Mouse (Mus musculus) heart, postnatal 14 days (tissue): ENCODE measurements around the gene Hoxc12. TPM values are rescaled to one million over a fixed set of nuclear protein-coding genes. Genes with fewer than 3 reads are reported as not detected.
A peak's percentile ranks its signal among the peaks of the same experiment; 100 is the strongest.

Experiments used
- DNase-seq, 2 experiments: peaks; one replicate each; pipeline ENCODE4 v3.0.0; 2021 to 2022
- intact Hi-C: fragments of 180-260 bp; cut with DNase I; formaldehyde crosslinking; loops from one replicate; pipeline ENCODE4 v1.15.1; 2025
- total RNA-seq, 2 experiments: library from RNA; stranded (reverse); gene quantifications; 2 replicates each; pipeline ENCODE4 v1.2.3; 2021

The Hoxc12 gene
- total RNA-seq, 2 experiments from 2014 or later: not detected

DNA sequence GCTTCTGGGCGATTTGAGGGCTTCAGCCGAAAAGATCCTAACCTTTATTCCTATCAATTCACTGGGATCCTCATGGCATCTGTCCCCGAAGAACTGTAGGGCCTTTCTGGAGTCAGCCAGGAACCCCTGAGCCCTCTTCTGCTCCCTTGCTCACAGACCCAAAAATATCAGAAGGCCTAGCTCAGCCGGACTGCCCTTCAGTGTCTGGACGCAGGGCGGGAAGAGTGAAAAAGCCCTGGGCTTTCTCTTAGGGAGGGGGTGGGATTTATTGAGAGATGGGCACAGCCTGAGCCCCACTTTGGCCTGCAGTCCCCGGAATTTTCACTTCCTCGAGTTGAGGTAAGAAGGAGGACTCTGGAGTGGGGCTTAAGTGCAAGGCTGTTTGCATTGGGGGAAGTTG, 26.7 kb downstream of the Hoxc12 start:
- no peak for DNase-seq

DNA sequence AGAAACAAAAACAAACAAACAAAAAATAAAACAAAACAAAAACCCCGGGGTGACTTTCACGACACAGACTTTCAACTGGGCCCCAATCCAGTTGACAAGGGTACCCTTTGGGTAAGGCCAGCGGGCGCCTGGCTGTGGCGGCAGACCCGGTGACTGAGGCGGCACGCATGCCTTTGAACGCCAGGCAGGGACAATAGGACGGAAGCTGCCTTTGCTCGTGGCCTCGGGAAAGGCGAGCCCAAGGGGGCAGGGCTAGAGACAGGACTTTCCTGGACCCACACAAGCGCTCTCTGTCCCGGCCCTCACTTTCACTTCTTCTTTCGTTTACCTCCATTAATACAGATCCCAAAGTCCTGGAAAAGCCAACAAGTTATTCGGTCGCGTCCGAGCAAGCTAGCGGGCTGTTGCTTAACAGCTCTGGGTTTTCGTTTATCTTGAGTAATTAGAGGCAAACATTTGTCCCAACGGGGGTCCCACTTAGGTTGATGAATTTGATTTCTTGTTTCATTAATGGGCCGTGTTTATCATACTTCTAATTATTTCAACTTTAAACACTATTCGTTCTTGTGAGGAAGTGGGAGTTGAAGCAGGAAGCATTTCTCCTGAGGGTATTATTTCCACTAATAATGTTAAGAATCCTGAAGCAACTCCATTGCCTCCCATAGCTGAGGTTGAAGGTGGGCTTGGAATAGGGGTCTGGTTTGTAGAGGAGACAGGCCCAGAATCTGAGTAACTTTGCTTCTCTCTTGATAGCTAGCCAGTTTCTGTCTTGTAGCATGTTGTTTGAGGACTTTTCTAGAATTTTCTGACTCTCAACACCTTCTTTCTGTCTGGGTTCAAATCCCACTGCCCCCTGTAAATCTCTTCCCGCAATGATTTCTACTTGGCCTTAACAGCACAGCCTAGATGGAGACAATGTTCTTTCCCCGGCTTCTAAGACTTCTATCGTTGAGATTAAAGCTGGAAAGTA, 27.4 kb downstream of the Hoxc12 start:
- DNase-seq: peak in 1 of 2 experiments; percentile 28
- intact Hi-C loops: no loop called here

More for the DNA sequence above, 26.7 kb downstream of the Hoxc12 start:
- intact Hi-C loops: no loop called here

- intact Hi-C loops: no loop called here
- no peak for DNase-seq
Measured at GRCm38 (mm10) chr15:102965003-102965891, 28.7 kb downstream of the Hoxc12 start.

- intact Hi-C loops: no loop called here
- DNase-seq: peak; percentile 48 to 69
Measured at GRCm38 (mm10) chr15:102965892-102966775, 29.6 kb downstream of the Hoxc12 start.

DNA sequence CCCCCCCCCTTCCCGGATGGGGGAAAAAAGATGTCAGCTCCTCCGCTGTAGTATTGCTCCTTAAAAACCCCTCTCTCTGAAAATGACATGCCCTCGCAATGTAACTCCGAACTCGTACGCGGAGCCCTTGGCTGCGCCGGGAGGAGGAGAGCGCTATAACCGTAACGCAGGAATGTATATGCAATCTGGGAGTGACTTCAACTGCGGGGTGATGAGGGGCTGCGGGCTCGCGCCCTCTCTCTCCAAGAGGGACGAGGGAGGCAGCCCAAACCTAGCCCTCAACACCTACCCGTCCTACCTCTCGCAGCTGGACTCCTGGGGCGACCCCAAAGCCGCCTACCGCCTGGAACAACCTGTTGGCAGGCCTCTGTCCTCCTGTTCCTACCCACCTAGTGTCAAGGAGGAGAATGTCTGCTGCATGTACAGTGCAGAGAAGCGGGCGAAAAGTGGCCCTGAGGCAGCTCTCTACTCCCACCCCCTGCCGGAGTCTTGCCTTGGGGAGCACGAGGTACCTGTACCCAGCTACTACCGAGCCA, 30.3 kb downstream of the Hoxc12 start, which contains the start of gene Hoxc10:
Gene Hoxc10, plus strand, starts transcription at position 21 of the 536 bp plus-strand sequence.
- intact Hi-C loops: no loop called here

GRCm38 (mm10) chr15:102967312-102967510, 30.7 kb downstream of the Hoxc12 start, which contains the start of gene Hoxc5:
Hoxc5 (plus strand) TSS chr15:102967443.
- intact Hi-C loops: no loop called here

More for the DNA sequence above, 30.3 kb downstream of the Hoxc12 start, which contains the start of gene Hoxc10:
- no peak for DNase-seq

DNA sequence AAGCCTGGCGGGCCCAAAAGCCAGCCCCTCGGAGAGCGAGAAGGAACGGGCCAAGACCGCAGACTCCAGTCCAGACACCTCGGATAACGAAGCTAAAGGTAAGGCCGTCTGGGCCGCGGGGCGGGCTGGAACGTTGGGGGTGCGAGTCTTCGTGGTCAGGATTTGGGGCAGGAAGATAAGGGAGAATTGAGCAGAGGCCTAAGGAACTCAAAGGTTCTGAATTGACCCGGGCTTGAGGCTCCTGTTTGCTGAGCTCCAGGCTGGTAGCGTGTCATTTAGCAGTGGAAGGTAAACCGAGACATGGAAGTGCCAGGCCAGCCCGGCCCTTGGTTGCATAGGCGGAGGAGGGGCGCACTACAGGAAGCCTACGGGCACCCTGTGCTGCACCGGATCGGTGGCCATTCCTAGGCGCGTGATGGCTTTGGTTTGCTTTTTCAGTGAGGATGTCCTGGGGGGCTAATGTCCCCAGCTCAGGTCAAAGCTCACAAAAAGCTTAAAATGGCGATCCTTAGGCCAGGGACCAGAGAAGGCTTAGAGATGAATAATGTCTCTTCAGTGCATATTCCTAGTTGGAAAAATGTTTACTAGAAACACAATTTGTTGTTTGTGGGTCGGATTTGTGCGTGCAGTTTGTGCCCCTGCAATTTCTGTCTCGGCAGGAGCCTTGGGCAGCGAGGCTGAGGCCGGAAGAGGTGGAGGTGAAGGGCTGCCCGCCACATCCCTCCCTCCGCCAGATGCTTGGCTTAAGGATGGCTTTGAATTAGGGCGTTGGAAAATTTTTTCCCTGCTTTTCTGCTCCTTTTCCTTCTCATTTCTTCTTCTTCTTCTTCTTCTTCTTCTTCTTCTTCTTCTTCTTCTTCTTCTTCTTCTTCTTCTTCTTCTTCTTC, 31.2 kb downstream of the Hoxc12 start:
- DNase-seq: no peak
- intact Hi-C loops: no loop called here

More at GRCm38 (mm10) chr15:102967312-102967510, 30.7 kb downstream of the Hoxc12 start, which contains the start of gene Hoxc5:
- no peak for DNase-seq

DNA sequence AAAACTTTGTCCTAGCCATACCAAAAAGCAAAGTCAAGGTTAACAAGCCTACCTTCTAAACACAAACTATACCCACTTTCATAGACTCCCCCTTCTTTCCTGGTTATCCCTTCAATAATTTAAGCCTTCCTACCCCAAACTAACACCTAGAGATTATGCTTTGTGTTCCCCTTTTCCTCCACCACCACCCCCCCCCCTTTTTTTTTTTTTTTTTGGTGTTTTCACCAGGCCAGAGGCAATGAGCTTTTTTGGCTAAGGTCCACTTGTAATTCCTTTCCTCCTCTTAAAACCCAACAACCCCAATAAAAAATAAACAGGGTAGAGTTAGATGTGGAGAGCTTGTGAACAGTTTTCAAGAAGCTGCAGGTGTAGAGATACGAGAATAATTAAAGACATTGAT, 32.7 kb downstream of the Hoxc12 start:
- intact Hi-C loops: no loop called here
- DNase-seq: no peak

DNA sequence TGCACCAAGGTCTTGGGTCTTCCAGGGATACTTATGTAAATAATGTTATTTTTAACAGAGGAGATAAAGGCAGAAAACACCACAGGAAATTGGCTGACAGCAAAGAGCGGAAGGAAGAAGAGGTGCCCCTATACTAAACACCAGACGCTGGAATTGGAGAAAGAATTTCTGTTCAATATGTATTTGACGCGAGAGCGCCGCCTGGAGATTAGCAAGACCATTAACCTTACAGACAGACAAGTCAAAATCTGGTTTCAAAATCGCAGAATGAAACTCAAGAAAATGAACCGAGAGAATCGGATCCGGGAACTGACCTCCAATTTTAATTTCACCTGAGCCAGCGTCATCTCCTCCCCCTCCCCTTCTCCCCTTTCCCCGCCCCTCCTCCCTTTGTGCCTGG, 34.2 kb downstream of the Hoxc12 start:
- DNase-seq: no peak
- intact Hi-C loops: loop anchor here (5.0 kb wide), 1 partner anchor 208 kb away; no protein-coding TSS in a partner anchor

GRCm38 (mm10) chr15:102972254-102972653, 35.7 kb downstream of the Hoxc12 start:
- intact Hi-C loops: loop anchor here (5.0 kb wide), 1 partner anchor 210 kb away; no protein-coding TSS in a partner anchor

GRCm38 (mm10) chr15:102972753-102973152, 36.2 kb downstream of the Hoxc12 start:
- intact Hi-C loops: loop anchor here (5.0 kb wide), 1 partner anchor 210 kb away; no protein-coding TSS in a partner anchor
- no peak for DNase-seq

More at GRCm38 (mm10) chr15:102972254-102972653, 35.7 kb downstream of the Hoxc12 start:
- DNase-seq: no peak

- intact Hi-C loops: no loop called here
- DNase-seq: no peak
Measured at GRCm38 (mm10) chr15:102975034-102975433, 38.5 kb downstream of the Hoxc12 start.

GRCm38 (mm10) chr15:102975688-102976111, 39.1 kb downstream of the Hoxc12 start:
- intact Hi-C loops: no loop called here
- no peak for DNase-seq

- intact Hi-C loops: no loop called here
- no peak for DNase-seq
Measured at GRCm38 (mm10) chr15:102976171-102976570, 39.6 kb downstream of the Hoxc12 start, which contains the start of gene Hoxc9. Hoxc9 (plus strand) TSS chr15:102976439.

GRCm38 (mm10) chr15:102976631-102977422, 40.3 kb downstream of the Hoxc12 start:
- intact Hi-C loops: no loop called here
- DNase-seq: no peak

DNA sequence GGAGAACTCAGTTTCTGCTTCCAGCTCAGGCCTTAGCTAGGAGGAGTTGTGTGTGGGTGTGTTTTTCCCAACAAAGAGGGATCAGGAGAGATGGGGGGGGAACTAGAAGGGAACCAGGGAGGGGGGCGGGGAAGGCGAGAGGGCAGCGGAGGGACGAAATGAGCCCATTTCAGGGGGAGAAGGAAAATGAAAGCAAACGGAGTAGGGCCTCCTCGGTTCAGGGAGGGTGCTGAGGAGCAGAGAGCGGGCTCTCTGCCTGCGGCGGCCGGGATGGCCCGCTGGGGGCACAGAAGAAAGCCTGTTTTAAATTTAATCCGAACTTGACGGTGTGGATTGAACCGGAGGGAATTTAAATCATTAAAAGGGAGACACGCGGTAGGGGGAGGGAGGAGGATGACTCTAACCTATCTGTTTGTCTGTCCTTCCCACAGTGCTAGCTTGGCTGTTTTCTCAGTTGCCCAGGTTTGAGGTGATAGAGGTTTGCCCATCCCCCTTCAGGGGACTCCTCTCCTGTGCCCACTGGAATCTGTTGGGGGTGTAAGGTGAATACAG, 40.9 kb downstream of the Hoxc12 start:
- no peak for DNase-seq
- intact Hi-C loops: no loop called here
